Mouse (Mus musculus) spleen, adult 2 months (tissue): Measurements from ENCODE around the gene Adgrv1. TPM values are rescaled to one million over a fixed set of nuclear protein-coding genes. Genes with fewer than 3 reads are reported as not detected.

Experiments used
- DNase-seq, 2 experiments: peaks; one replicate each; pipeline versions ENCODE4 v3.0.0 to v3.0.0-alpha.2; 2012 to 2021; ENCODE audit warnings: low spot score in 2 of 2, low read depth in 1 of 2
- H3K27ac ChIP-seq: fragments of 200-500 bp; 2 replicates; pipeline ENCODE4 v1.5.1; 2012; ENCODE audit warnings: low read length, inconsistent platforms; ENCODE audit not compliant: insufficient read depth
- H3K27me3 ChIP-seq: fragments of 200-500 bp; 2 replicates; pipeline ENCODE4 v1.6.1; 2012; ENCODE audit warnings: mild to moderate bottlenecking, moderate library complexity, low read length, inconsistent platforms; ENCODE audit not compliant: control insufficient read depth, insufficient read depth
- H3K36me3 ChIP-seq: fragments of 200-500 bp; 2 replicates; pipeline ENCODE4 v1.6.1; 2012; ENCODE audit warnings: mild to moderate bottlenecking, low read length, inconsistent platforms; ENCODE audit not compliant: control insufficient read depth, insufficient read depth
- H3K4me1 ChIP-seq: fragments of 200-500 bp; 2 replicates; pipeline ENCODE4 v1.6.1; 2011; ENCODE audit warnings: inconsistent platforms; ENCODE audit not compliant: control insufficient read depth, insufficient read depth, insufficient read length
- H3K4me3 ChIP-seq: fragments of 200-500 bp; 2 replicates; pipeline ENCODE4 v1.5.1; 2011; ENCODE audit warnings: mild to moderate bottlenecking, inconsistent platforms; ENCODE audit not compliant: insufficient read depth, insufficient read length; ENCODE audit errors: extremely low read depth
- CTCF ChIP-seq: fragments of 200-500 bp; IDR thresholded peaks from 2 replicates; pipeline ENCODE4 v1.5.1; 2011; ENCODE audit warnings: mild to moderate bottlenecking, inconsistent platforms; ENCODE audit not compliant: insufficient read depth, insufficient read length, insufficient replicate concordance; ENCODE audit errors: extremely low read depth
- POLR2A ChIP-seq: fragments of 200-500 bp; IDR thresholded peaks from 2 replicates; pipeline ENCODE4 v1.6.1; 2011; ENCODE audit warnings: low read depth, low read length, inconsistent platforms
- WGBS: fragments of 180-500 bp; shearing (Covaris S2); methylation state at CpG from one replicate; pipeline ENCODE4 v1.1.7; 2018; 5-methylcytosine and 5-hydroxymethylcytosine counted together
- polyA plus RNA-seq: library from polyadenylated mRNA; depleted of rRNA; stranded (reverse); fragments of >200 nt; gene quantifications from 2 replicates; pipeline ENCODE4 v1.2.3, GENCODE M21; 2012

The Adgrv1 gene
- polyA plus RNA-seq, 1 experiment: 0.28 TPM

- 90% methylated on average over 4 of the region's 4 CpGs for WGBS
- H3K27ac ChIP-seq: no peak overlapping the region
- no peak overlapping the region for H3K4me3 ChIP-seq
- H3K36me3 ChIP-seq: no peaks in the 10 kb centered on the region
- TF ChIP-seq CTCF (no peak), POLR2A (no peak)
- H3K27me3 ChIP-seq: no peaks in the 10 kb centered on the region
- DNase-seq: no peak
- H3K4me1 ChIP-seq: no peaks in the 10 kb centered on the region
Measured at GRCm38 (mm10) chr13:81610349-81610748, 22.6 kb downstream of the Adgrv1 start.

- no peak for DNase-seq
- TF ChIP-seq CTCF (no peak), POLR2A (no peak)
Measured at GRCm38 (mm10) chr13:81606991-81607390, 26.0 kb downstream of the Adgrv1 start.

GRCm38 (mm10) chr13:81596910-81597607 lies 35.9 kb downstream of the Adgrv1 start:
- H3K4me1 ChIP-seq: no peaks in the 10 kb centered on the region
- 87% methylated on average over 9 of the region's 9 CpGs for WGBS
- no peak overlapping the region for H3K4me3 ChIP-seq
- H3K36me3 ChIP-seq: no peaks in the 10 kb centered on the region
- TF ChIP-seq POLR2A (no peak), CTCF (no peak)
- no peak for DNase-seq
- no peaks in the 10 kb centered on the region for H3K27me3 ChIP-seq
- H3K27ac ChIP-seq: no peak overlapping the region

More at GRCm38 (mm10) chr13:81606991-81607390, 26.0 kb downstream of the Adgrv1 start:
- no peaks in the 10 kb centered on the region for H3K27me3 ChIP-seq
- H3K36me3 ChIP-seq: no peaks in the 10 kb centered on the region
- no peak overlapping the region for H3K27ac ChIP-seq
- no peak overlapping the region for H3K4me3 ChIP-seq
- WGBS: 91% methylated on average over 2 of the region's 2 CpGs
- no peaks in the 10 kb centered on the region for H3K4me1 ChIP-seq

- no peak for DNase-seq
- 93% methylated on average over 8 of the region's 8 CpGs for WGBS
Measured at GRCm38 (mm10) chr13:81578692-81579091, 54.3 kb downstream of the Adgrv1 start.

GRCm38 (mm10) chr13:81570241-81570821 lies 62.6 kb downstream of the Adgrv1 start:
- no peak overlapping the region for H3K27ac ChIP-seq
- no peak overlapping the region for H3K4me3 ChIP-seq
- H3K27me3 ChIP-seq: no peaks in the 10 kb centered on the region
- no peak for DNase-seq
- H3K4me1 ChIP-seq: no peaks in the 10 kb centered on the region
- TF ChIP-seq CTCF: no peak
- H3K36me3 ChIP-seq: no peaks in the 10 kb centered on the region
- WGBS: 81% methylated on average over 12 of the region's 12 CpGs

More at GRCm38 (mm10) chr13:81578692-81579091, 54.3 kb downstream of the Adgrv1 start:
- TF ChIP-seq POLR2A: no peak
- TF ChIP-seq CTCF: no peak
- Histone ChIP-seq H3K27ac (no peak overlapping the region), H3K4me1 (no peaks in the 10 kb centered on the region), H3K27me3 (no peaks in the 10 kb centered on the region), H3K36me3 (no peaks in the 10 kb centered on the region), H3K4me3 (no peak overlapping the region)

GRCm38 (mm10) chr13:81550024-81550423 lies 82.9 kb downstream of the Adgrv1 start:
- no peak for DNase-seq
- no peak overlapping the region for H3K4me3 ChIP-seq
- WGBS: 80% methylated on average over 1 of the region's 1 CpGs

GRCm38 (mm10) chr13:81534916-81535315 lies 98.0 kb downstream of the Adgrv1 start:
- Histone ChIP-seq H3K27me3 (no peaks in the 10 kb centered on the region), H3K4me3 (no peak overlapping the region), H3K4me1 (no peaks in the 10 kb centered on the region), H3K36me3 (no peaks in the 10 kb centered on the region), H3K27ac (no peak overlapping the region)
- DNase-seq: no peak
- TF ChIP-seq CTCF (no peak), POLR2A (no peak)
- 70% methylated on average over 2 of the region's 2 CpGs for WGBS

More at GRCm38 (mm10) chr13:81550024-81550423, 82.9 kb downstream of the Adgrv1 start:
- TF ChIP-seq CTCF: no peak
- TF ChIP-seq POLR2A: no peak
- no peaks in the 10 kb centered on the region for H3K4me1 ChIP-seq
- no peaks in the 10 kb centered on the region for H3K36me3 ChIP-seq
- H3K27me3 ChIP-seq: no peaks in the 10 kb centered on the region
- no peak overlapping the region for H3K27ac ChIP-seq
